Mouse (Mus musculus) brain, embryonic 14.5 days (tissue): ENCODE results near the gene Rgs17.

Experiments used
- CTCF ChIP-seq: fragments of 200-500 bp; IDR thresholded peaks from 2 replicates; pipeline ENCODE4 v1.5.1; 2012; ENCODE audit warnings: inconsistent platforms, mild to moderate bottlenecking, moderate library complexity, borderline replicate concordance; ENCODE audit not compliant: insufficient read depth, insufficient read length; ENCODE audit errors: extremely low read depth
- POLR2A ChIP-seq: fragments of 200-500 bp; IDR thresholded peaks from 2 replicates; pipeline ENCODE4 v1.6.1; 2012; ENCODE audit warnings: mild to moderate bottlenecking, inconsistent platforms, borderline replicate concordance; ENCODE audit not compliant: poor library complexity, insufficient read depth, insufficient read length, severe bottlenecking; ENCODE audit errors: extremely low read depth

GRCm38 (mm10) chr10:5804691-5805156 lies 117.5 kb downstream of the Rgs17 start:
- no peak for TF ChIP-seq POLR2A
- no peak for TF ChIP-seq CTCF
